Mouse (Mus musculus) frontal cortex, adult (tissue): ENCODE data around the gene Oxsr1.
"Not testable (repeated sequence)": the region's sequence is repeated elsewhere in the genome, so short reads cannot be mapped to it uniquely, and the experiment has no call there.

ENCODE experiments used
- ATAC-seq: cut with Nextera tagmentation; 2 replicates; pipeline ENCODE4 v1.9.2; 2017; ENCODE audit warnings: mild to moderate bottlenecking, moderate library complexity, mixed read lengths; ENCODE audit not compliant: low TSS enrichment

The Oxsr1 gene

GRCm38 (mm10) chr9:119219667-119220066, 102.6 kb downstream of the Oxsr1 start:
- no peak for ATAC-seq

GRCm38 (mm10) chr9:119215341-119215740, 106.9 kb downstream of the Oxsr1 start:
- ATAC-seq = not testable (repeated sequence)

GRCm38 (mm10) chr9:119214601-119215000, 107.6 kb downstream of the Oxsr1 start:
- ATAC-seq = no peak

GRCm38 (mm10) chr9:119212996-119213395, 109.2 kb downstream of the Oxsr1 start:
- ATAC-seq = no peak

GRCm38 (mm10) chr9:119208998-119209397, 113.2 kb downstream of the Oxsr1 start, which contains the start of gene Slc22a13:
Gene Slc22a13 (minus strand): TSS chr9:119209098.
- ATAC-seq = no peak

- no peak for ATAC-seq
Observed at GRCm38 (mm10) chr9:119207113-119207512, 115.1 kb downstream of the Oxsr1 start.

GRCm38 (mm10) chr9:119206666-119207065, 115.6 kb downstream of the Oxsr1 start:
- no peak for ATAC-seq

- ATAC-seq = no peak
Observed at GRCm38 (mm10) chr9:119205756-119206155, 116.5 kb downstream of the Oxsr1 start.

GRCm38 (mm10) chr9:119203617-119204016, 118.6 kb downstream of the Oxsr1 start:
- no peak for ATAC-seq

GRCm38 (mm10) chr9:119201653-119202052, 120.6 kb downstream of the Oxsr1 start:
- ATAC-seq = no peak

GRCm38 (mm10) chr9:119199151-119199861, 122.9 kb downstream of the Oxsr1 start:
- no peak for ATAC-seq

- ATAC-seq = peak; percentile 84
Observed at GRCm38 (mm10) chr9:119192202-119192990, 129.8 kb downstream of the Oxsr1 start.
